Mouse (Mus musculus) liver, embryonic 16.5 days (tissue): ENCODE measurements around the gene Utp6. TPM values are rescaled to one million over a fixed set of nuclear protein-coding genes. Genes with fewer than 3 reads are reported as not detected.

Experiments used
- ATAC-seq: fragments of 200-750 bp; cut with Nextera tagmentation; 2 replicates; pipeline ENCODE4 v1.8.0; 2017; ENCODE audit warnings: low read depth, mild to moderate bottlenecking, moderate number of reproducible peaks, moderate library complexity
- H3K27ac ChIP-seq: fragments of 300-500 bp; sonication (generic); 2 replicates; pipeline ENCODE4 v1.5.1; 2014; ENCODE audit warnings: mild to moderate bottlenecking, low read length
- H3K27me3 ChIP-seq: fragments of 300-500 bp; sonication (generic); 2 replicates; pipeline ENCODE4 v1.6.1; 2014; ENCODE audit warnings: low read depth, low read length, mixed read lengths; ENCODE audit not compliant: control insufficient read depth, insufficient read depth
- H3K36me3 ChIP-seq: fragments of 300-500 bp; sonication (generic); 2 replicates; pipeline ENCODE4 v1.6.1; 2014; ENCODE audit warnings: mild to moderate bottlenecking; ENCODE audit not compliant: control insufficient read depth, insufficient read depth
- H3K4me1 ChIP-seq: fragments of 300-500 bp; sonication (generic); 2 replicates; pipeline ENCODE4 v1.6.1; 2014; ENCODE audit warnings: low read depth, low read length, mixed read lengths; ENCODE audit not compliant: control insufficient read depth
- H3K4me2 ChIP-seq: fragments of 300-500 bp; sonication (generic); 2 replicates; pipeline ENCODE4 v1.6.1; 2014; ENCODE audit warnings: low read depth, low read length, mixed read lengths
- H3K4me3 ChIP-seq: fragments of 300-500 bp; sonication (generic); 2 replicates; pipeline ENCODE4 v1.5.1; 2014; ENCODE audit warnings: low read depth, mild to moderate bottlenecking, low read length
- H3K9ac ChIP-seq: fragments of 300-500 bp; sonication (generic); 2 replicates; pipeline ENCODE4 v1.6.1; 2014; ENCODE audit warnings: low read depth, low read length
- H3K9me3 ChIP-seq: fragments of 300-500 bp; sonication (generic); replicated peaks from 2 replicates; pipeline ENCODE4 v1.6.1; 2016; ENCODE audit warnings: low read length; ENCODE audit not compliant: control insufficient read depth
- WGBS: fragments of 180-500 bp; shearing (Covaris S2); extraction: QIAGEN DNeasy Blood & Tissue Kit; methylation state at CpG from one replicate; pipeline ENCODE4 v1.1.7; 2014; ENCODE audit not compliant: insufficient replicate concordance; 5-methylcytosine and 5-hydroxymethylcytosine counted together
- polyA plus RNA-seq: library from polyadenylated mRNA; unstranded; fragments of >200 nt; fragmentation: Nextera tagmentation; extraction: Ambion mirVana; gene quantifications from 2 replicates; pipeline ENCODE4 v1.2.1, GENCODE M21; 2015

Gene Utp6
- polyA plus RNA-seq: 18.5 and 21.3 TPM in 2 replicates

GRCm38 (mm10) chr11:79962125-79962876 lies at the start of gene Utp6:
Gene Utp6 (minus strand): TSS chr11:79962390.
- Histone ChIP-seq H3K9ac (peak within 1 kb of the TSS; percentile 75), H3K36me3 (peaks cover 5% of the 10 kb centered on the region), H3K4me2 (peak within 1 kb of the TSS; percentile 93), H3K4me3 (peak within 1 kb of the TSS; percentile 77), H3K27ac (peak within 1 kb of the TSS; percentile 88), H3K27me3 (no peaks in the 10 kb centered on the region), H3K4me1 (peaks cover 3% of the 10 kb centered on the region), H3K9me3 (no peaks in the 10 kb centered on the region)
- ATAC-seq: peak; percentile 97
- under 1% methylated on average over 46 of the region's 46 CpGs for WGBS

GRCm38 (mm10) chr11:79994271-79994988 lies 32.2 kb upstream of the Utp6 start:
- Histone ChIP-seq H3K27me3 (no peaks in the 10 kb centered on the region), H3K4me1 (peaks cover 8% of the 10 kb centered on the region), H3K9ac (peak overlapping the region; percentile 99), H3K9me3 (no peaks in the 10 kb centered on the region), H3K4me2 (peak overlapping the region; percentile 68), H3K4me3 (peak overlapping the region; percentile 100), H3K36me3 (peaks cover 10% of the 10 kb centered on the region; the same call in 1 of the 2 replicates), H3K27ac (no peak overlapping the region)
- no peak for ATAC-seq
- 4% methylated on average over 7 of the region's 7 CpGs for WGBS

DNA sequence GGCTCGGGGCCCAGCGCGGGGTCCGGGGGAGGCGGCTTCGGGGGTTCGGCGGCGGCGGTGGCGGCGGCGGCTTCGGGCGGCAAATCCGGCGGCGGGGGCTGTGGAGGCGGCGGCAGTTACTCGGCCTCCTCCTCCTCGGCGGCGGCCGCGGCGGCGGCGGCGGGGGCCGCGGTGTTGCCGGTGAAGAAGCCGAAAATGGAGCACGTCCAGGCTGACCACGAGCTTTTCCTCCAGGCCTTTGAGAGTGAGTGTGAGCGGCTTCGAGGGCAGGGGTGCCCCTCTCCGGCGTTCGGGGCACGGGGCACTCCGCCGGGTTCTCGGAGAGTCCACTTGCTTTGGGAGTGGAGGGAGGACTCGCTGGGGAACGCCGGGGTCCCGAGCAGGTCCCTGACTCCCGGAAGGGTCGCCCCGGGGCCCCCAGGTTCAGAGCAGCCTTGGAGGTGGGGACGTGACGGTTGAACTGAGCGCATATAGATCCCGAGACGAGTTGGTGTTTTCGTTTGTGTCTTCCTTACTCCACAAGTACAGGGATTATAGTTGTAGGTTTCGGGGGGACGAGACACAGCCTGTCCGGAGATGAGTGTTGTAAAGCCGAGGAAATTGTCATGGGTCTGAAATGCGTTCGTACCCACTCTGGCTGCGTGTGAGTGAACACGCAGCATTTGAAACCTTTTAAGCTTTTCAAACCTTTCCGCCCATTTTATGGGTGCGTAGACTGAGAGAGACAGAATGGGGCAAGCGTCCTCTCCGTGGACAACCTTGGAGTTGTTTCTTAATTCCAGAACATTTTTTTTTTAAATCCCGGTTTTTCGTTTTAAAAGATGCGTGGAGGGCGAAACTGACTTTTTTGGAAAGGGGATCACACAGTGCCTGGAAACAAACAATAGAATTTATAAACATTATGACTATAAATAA lies 31.4 kb upstream of the Utp6 start:
- Histone ChIP-seq H3K27ac (peak overlapping the region; percentile 100), H3K4me3 (peak overlapping the region; percentile 100), H3K27me3 (no peaks in the 10 kb centered on the region), H3K4me1 (peaks cover 8% of the 10 kb centered on the region), H3K9ac (peak overlapping the region; percentile 99), H3K9me3 (no peaks in the 10 kb centered on the region), H3K36me3 (peaks cover 5% of the 10 kb centered on the region; the same call in 1 of the 2 replicates), H3K4me2 (peak overlapping the region; percentile 68)
- ATAC-seq: peak; percentile 5; the same call in 1 of the 2 replicates
- WGBS: under 1% methylated on average over 56 of the region's 74 CpGs

DNA sequence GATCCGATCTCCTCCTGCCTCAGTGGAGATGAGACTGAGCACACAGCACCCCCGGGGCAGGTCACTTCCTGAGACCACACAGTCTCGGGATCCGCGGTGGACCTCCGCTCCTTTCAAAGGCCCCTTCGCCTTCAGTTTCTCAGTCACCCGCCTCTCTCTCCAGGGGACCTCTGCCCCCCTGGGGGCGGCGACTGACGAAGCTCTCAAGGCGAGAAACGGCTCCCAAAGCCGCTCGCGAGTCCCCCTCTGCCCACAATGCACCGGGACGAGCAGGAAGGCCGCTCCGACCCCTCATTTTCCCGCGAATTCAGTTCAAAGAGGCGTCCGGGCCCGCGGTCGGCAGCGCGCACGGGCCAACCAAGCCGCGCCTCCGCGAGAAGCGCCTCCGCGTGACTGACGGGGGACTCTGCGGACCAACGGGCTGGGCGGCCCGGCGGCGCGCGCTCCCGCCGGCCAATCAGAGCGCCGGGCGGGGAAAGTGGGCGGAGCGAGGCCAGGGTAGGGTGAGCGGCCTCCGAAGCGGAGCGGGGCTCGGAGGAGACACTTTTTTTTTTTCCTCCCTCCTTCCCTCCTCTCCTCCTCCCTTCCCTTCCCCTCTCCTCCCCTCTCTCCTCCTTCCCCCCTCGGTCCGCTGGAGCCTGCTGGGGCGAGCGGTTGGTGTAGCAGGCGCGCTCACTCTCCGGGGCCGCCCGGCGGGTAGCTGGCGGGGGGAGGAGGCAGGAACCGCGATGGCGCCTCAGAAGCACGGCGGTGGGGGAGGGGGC lies 30.6 kb upstream of the Utp6 start, which contains the start of gene Suz12:
Gene Suz12, plus strand, starts transcription at position 515 of the 764 bp plus-strand sequence.
- peak; percentile 93 for ATAC-seq
- H3K4me3 ChIP-seq: peak within 1 kb of the TSS; percentile 100
- no peaks in the 10 kb centered on the region for H3K27me3 ChIP-seq
- peaks cover 5% of the 10 kb centered on the region; the same call in 1 of the 2 replicates for H3K36me3 ChIP-seq
- peak within 1 kb of the TSS; percentile 100 for H3K27ac ChIP-seq
- peak within 1 kb of the TSS; percentile 96 for H3K4me2 ChIP-seq
- H3K9me3 ChIP-seq: no peaks in the 10 kb centered on the region
- H3K4me1 ChIP-seq: peaks cover 8% of the 10 kb centered on the region
- under 1% methylated on average over 61 of the region's 74 CpGs for WGBS
- peak within 1 kb of the TSS; percentile 99 for H3K9ac ChIP-seq

DNA sequence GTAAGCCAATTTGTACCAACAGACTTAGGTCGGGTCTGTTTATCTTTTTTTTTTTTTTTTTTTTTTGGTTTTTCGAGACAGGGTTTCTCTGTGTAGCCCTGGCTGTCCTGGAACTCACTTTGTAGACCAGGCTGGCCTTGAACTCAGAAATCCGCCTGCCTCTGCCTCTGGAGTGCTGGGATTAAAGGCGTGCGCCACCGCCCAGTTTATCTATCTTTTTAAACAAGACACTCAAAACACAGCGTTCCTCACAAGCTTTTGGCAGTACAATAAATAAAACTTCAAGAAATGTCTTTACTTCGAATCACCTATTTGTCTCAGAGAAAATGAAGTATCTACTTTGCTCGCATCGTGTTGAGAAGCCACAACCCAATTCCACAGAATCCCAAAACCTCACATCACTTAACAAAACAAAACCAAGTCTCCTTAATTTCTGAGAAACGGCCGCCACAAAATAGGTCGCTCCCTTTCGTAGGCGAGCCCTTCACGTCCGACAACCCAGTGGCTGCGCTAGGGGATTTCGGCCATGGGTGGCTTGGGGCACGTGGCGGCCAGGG lies 29.9 kb upstream of the Utp6 start:
- Histone ChIP-seq H3K4me3 (peak overlapping the region; percentile 100), H3K9ac (peak overlapping the region; percentile 99), H3K36me3 (peaks cover 5% of the 10 kb centered on the region; the same call in 1 of the 2 replicates), H3K27me3 (no peaks in the 10 kb centered on the region), H3K4me1 (peaks cover 8% of the 10 kb centered on the region), H3K9me3 (no peaks in the 10 kb centered on the region), H3K27ac (peak overlapping the region; percentile 92), H3K4me2 (peak overlapping the region; percentile 96)
- 15% methylated on average over 20 of the region's 21 CpGs for WGBS
- no peak for ATAC-seq

DNA sequence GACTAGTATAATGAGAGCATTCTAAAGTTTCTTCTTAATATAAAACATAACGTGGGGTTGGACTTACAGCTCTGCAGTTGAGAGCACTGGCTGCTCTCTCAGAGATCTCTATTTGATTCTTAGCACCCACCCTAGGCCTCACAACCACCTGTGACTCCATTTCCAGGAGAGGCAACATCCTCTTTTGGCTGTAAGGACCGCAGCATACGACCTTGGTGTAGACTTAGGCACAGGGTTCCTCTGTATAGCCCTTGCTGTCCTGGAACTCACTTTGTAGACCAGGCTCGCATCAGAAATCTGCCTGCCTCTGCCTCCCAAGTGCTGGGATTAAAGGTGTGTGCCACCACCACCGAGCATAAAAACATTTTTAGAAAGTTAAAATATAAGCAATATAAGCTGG lies 29.4 kb upstream of the Utp6 start:
- 77% methylated on average over 5 of the region's 5 CpGs for WGBS
- no peak for ATAC-seq
- no peaks in the 10 kb centered on the region for H3K27me3 ChIP-seq
- peaks cover 5% of the 10 kb centered on the region; the same call in 1 of the 2 replicates for H3K36me3 ChIP-seq
- no peaks in the 10 kb centered on the region for H3K9me3 ChIP-seq
- H3K4me1 ChIP-seq: peaks cover 8% of the 10 kb centered on the region
- no peak overlapping the region for H3K27ac ChIP-seq
- peak overlapping the region; percentile 96; the same call in 1 of the 2 replicates for H3K4me2 ChIP-seq
- H3K9ac ChIP-seq: no peak overlapping the region
- no peak overlapping the region; the same call in 1 of the 2 replicates for H3K4me3 ChIP-seq

DNA sequence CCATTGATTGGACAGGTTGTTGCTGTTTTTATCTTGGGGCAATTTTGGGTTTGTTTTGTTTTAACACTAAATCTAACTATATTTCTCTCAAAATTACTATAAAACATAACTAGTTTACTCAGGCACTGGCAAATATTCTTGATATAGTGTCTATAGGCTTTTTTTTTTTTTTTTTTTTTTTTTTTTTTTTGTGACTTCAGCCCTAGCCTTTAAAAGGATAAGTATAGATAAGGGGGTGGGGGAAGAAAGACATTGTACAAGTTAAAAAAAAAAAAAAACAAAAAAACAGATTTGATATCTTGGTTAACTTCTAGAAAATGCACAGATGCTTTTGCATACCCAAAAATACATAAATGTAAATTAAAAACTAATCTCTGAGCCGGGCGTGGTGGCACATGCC lies 27.9 kb upstream of the Utp6 start:
- Histone ChIP-seq H3K27ac (no peak overlapping the region), H3K27me3 (no peaks in the 10 kb centered on the region), H3K9ac (no peak overlapping the region), H3K4me2 (no peak overlapping the region), H3K4me1 (peaks cover 8% of the 10 kb centered on the region), H3K9me3 (no peaks in the 10 kb centered on the region), H3K4me3 (no peak overlapping the region), H3K36me3 (no peaks in the 10 kb centered on the region)
- WGBS: 71% methylated on average over 2 of the region's 2 CpGs
- ATAC-seq: no peak
